Mouse (Mus musculus) mammary gland, adult 2 months (tissue): Measurements from ENCODE around the gene Gabra5. TPM values are rescaled to one million over a fixed set of nuclear protein-coding genes. Genes with fewer than 3 reads are reported as not detected.

Experiments
- polyA plus RNA-seq: library from polyadenylated mRNA; depleted of rRNA; stranded (reverse); fragments of >200 nt; gene quantifications from 2 replicates; pipeline ENCODE4 v1.2.3, GENCODE M21; 2012; ENCODE audit warnings: low replicate concordance; rRNA removed

The Gabra5 gene
- not detected in 2 replicates for polyA plus RNA-seq

GRCm38 (mm10) chr7:57509681-57510141, at the start of gene Gabra5:
Gabra5 (minus strand) TSS chr7:57510059.

GRCm38 (mm10) chr7:57419392-57419791, 90.5 kb downstream of the Gabra5 start, which contains the start of gene Gabrb3:
Gabrb3 (plus strand) TSS chr7:57419692.

GRCm38 (mm10) chr7:57386517-57387340, 123.1 kb downstream of the Gabra5 start, which contains the start of gene Gabrg3:
Gabrg3 (minus strand) TSS chr7:57387188.

Other genes starting within 250 kb of the Gabra5 start
- 0.36 and 0.40 TPM in 2 replicates for gene Gabrg3, start 122.9 kb downstream of the Gabra5 start, polyA plus RNA-seq
- 0.03 TPM in 1 of 2 replicates, not detected in the other for gene Gabrb3, start 90.4 kb downstream of the Gabra5 start, polyA plus RNA-seq